Mouse (Mus musculus) ES-Bruce4 (cell line): ENCODE measurements around the gene Oaz1. TPM values are rescaled to one million over a fixed set of nuclear protein-coding genes. Genes with fewer than 3 reads are reported as not detected.

Source experiments
- H3K27ac ChIP-seq: 2 replicates; pipeline ENCODE4 v1.5.1; 2012; ENCODE audit warnings: low read length, inconsistent platforms; ENCODE audit not compliant: insufficient read depth
- H3K27me3 ChIP-seq: 2 replicates; pipeline ENCODE4 v1.6.1; 2012; ENCODE audit warnings: mild to moderate bottlenecking, low read length, inconsistent platforms; ENCODE audit not compliant: control insufficient read depth, poor library complexity, insufficient read depth, severe bottlenecking
- H3K36me3 ChIP-seq: 2 replicates; pipeline ENCODE4 v1.6.1; 2012; ENCODE audit warnings: inconsistent platforms, mild to moderate bottlenecking, low read length, moderate library complexity; ENCODE audit not compliant: control insufficient read depth, poor library complexity, insufficient read depth, severe bottlenecking
- H3K4me1 ChIP-seq: one replicate; pipeline ENCODE4 v1.8.1; 2011; ENCODE audit warnings: low read length; ENCODE audit not compliant: control insufficient read depth, insufficient read depth
- H3K4me3 ChIP-seq: 2 replicates; pipeline ENCODE4 v1.5.1; 2011; ENCODE audit warnings: low read depth, mild to moderate bottlenecking, low read length
- H3K9ac ChIP-seq: 2 replicates; pipeline ENCODE4 v1.6.1; 2012; ENCODE audit warnings: low read depth, mild to moderate bottlenecking, inconsistent platforms; ENCODE audit not compliant: poor library complexity, severe bottlenecking
- H3K9me3 ChIP-seq: replicated peaks from 2 replicates; pipeline ENCODE4 v1.6.1; 2012; ENCODE audit warnings: mild to moderate bottlenecking, low read length, inconsistent platforms; ENCODE audit not compliant: control insufficient read depth, poor library complexity, insufficient read depth, severe bottlenecking
- CTCF ChIP-seq: IDR thresholded peaks from one replicate; pipeline ENCODE4 v1.8.1; 2011; ENCODE audit warnings: low read depth, low read length
- EP300 ChIP-seq: IDR thresholded peaks from 2 replicates; pipeline ENCODE4 v1.6.1; 2011; ENCODE audit warnings: low read depth, low read length; ENCODE audit not compliant: insufficient read depth
- POLR2A ChIP-seq: IDR thresholded peaks from one replicate; pipeline ENCODE4 v1.8.1; 2011; ENCODE audit warnings: low read length; ENCODE audit not compliant: insufficient read depth
- polyA plus RNA-seq: library from polyadenylated mRNA; stranded (reverse); fragments of >200 nt; gene quantifications from 2 replicates; pipeline ENCODE4 v1.2.4, GENCODE M21; 2011; ENCODE audit warnings: low read depth; ENCODE audit not compliant: missing spikeins, insufficient read depth, insufficient read length

The Oaz1 gene
- polyA plus RNA-seq, 1 experiment, result 471 TPM

GRCm38 (mm10) chr10:80841685-80842084, 15.2 kb downstream of the Oaz1 start:
- no peaks in the 10 kb centered on the region for H3K9me3 ChIP-seq
- no peak overlapping the region for H3K4me3 ChIP-seq
- H3K36me3 ChIP-seq, result no peaks in the 10 kb centered on the region
- no peak overlapping the region for H3K9ac ChIP-seq
- TF ChIP-seq CTCF, result no peak
- no peak for TF ChIP-seq EP300
- TF ChIP-seq POLR2A, result no peak
- H3K27me3 ChIP-seq, result no peaks in the 10 kb centered on the region
- no peaks in the 10 kb centered on the region for H3K4me1 ChIP-seq
- no peak overlapping the region for H3K27ac ChIP-seq

- no peak overlapping the region for H3K27ac ChIP-seq
- no peak overlapping the region for H3K4me3 ChIP-seq
- H3K9me3 ChIP-seq, result no peaks in the 10 kb centered on the region
- H3K27me3 ChIP-seq, result no peaks in the 10 kb centered on the region
- no peaks in the 10 kb centered on the region for H3K4me1 ChIP-seq
- no peaks in the 10 kb centered on the region for H3K36me3 ChIP-seq
- no peak for TF ChIP-seq CTCF
- no peak for TF ChIP-seq EP300
- no peak for TF ChIP-seq POLR2A
- H3K9ac ChIP-seq, result no peak overlapping the region
Observed at GRCm38 (mm10) chr10:80842334-80842733, 15.9 kb downstream of the Oaz1 start.

- TF ChIP-seq CTCF (no peak), POLR2A (no peak), EP300 (no peak)
- H3K9me3 ChIP-seq, result no peaks in the 10 kb centered on the region
- H3K4me1 ChIP-seq, result peaks cover 3% of the 10 kb centered on the region
- H3K9ac ChIP-seq, result peak overlapping the region; percentile 63
- H3K4me3 ChIP-seq, result peak overlapping the region; percentile 52
- no peaks in the 10 kb centered on the region for H3K27me3 ChIP-seq
- H3K36me3 ChIP-seq, result no peaks in the 10 kb centered on the region
- H3K27ac ChIP-seq, result no peak overlapping the region
Observed at GRCm38 (mm10) chr10:80843087-80843930, 16.9 kb downstream of the Oaz1 start.

GRCm38 (mm10) chr10:80843931-80844547, 17.6 kb downstream of the Oaz1 start, which contains the start of gene Lingo3:
Gene Lingo3 (minus strand): TSS chr10:80844039.
- no peaks in the 10 kb centered on the region for H3K27me3 ChIP-seq
- H3K4me1 ChIP-seq, result peaks cover 3% of the 10 kb centered on the region
- H3K36me3 ChIP-seq, result no peaks in the 10 kb centered on the region
- H3K9me3 ChIP-seq, result no peaks in the 10 kb centered on the region
- H3K4me3 ChIP-seq, result peak within 1 kb of the TSS; percentile 52
- no peak for TF ChIP-seq POLR2A
- TF ChIP-seq EP300, result no peak
- no peak for TF ChIP-seq CTCF
- H3K9ac ChIP-seq, result peak within 1 kb of the TSS; percentile 63
- no peak within 1 kb of the TSS for H3K27ac ChIP-seq

GRCm38 (mm10) chr10:80845055-80845693, 18.7 kb downstream of the Oaz1 start:
- no peak overlapping the region for H3K27ac ChIP-seq
- no peak for TF ChIP-seq EP300
- TF ChIP-seq CTCF, result no peak
- no peak for TF ChIP-seq POLR2A
- no peak overlapping the region for H3K4me3 ChIP-seq
- no peaks in the 10 kb centered on the region for H3K27me3 ChIP-seq
- H3K36me3 ChIP-seq, result no peaks in the 10 kb centered on the region
- peaks cover 3% of the 10 kb centered on the region for H3K4me1 ChIP-seq
- H3K9me3 ChIP-seq, result no peaks in the 10 kb centered on the region
- H3K9ac ChIP-seq, result no peak overlapping the region

- TF ChIP-seq EP300, result no peak
- TF ChIP-seq CTCF, result no peak
- no peak for TF ChIP-seq POLR2A
- H3K27me3 ChIP-seq, result no peaks in the 10 kb centered on the region
- H3K9me3 ChIP-seq, result no peaks in the 10 kb centered on the region
- peaks cover 3% of the 10 kb centered on the region for H3K4me1 ChIP-seq
- no peak overlapping the region for H3K27ac ChIP-seq
- no peaks in the 10 kb centered on the region for H3K36me3 ChIP-seq
- no peak overlapping the region for H3K4me3 ChIP-seq
- H3K9ac ChIP-seq, result no peak overlapping the region
Observed at GRCm38 (mm10) chr10:80845732-80846131, 19.3 kb downstream of the Oaz1 start.
